Mouse (Mus musculus) ES-Bruce4 (cell line): Measurements from ENCODE around the gene Umad1. TPM values are rescaled to one million over a fixed set of nuclear protein-coding genes. Genes with fewer than 3 reads are reported as not detected.

Source experiments
- H3K27ac ChIP-seq: 2 replicates; pipeline ENCODE4 v1.5.1; 2012; ENCODE audit warnings: low read length, inconsistent platforms; ENCODE audit not compliant: insufficient read depth
- H3K27me3 ChIP-seq: 2 replicates; pipeline ENCODE4 v1.6.1; 2012; ENCODE audit warnings: mild to moderate bottlenecking, low read length, inconsistent platforms; ENCODE audit not compliant: control insufficient read depth, poor library complexity, insufficient read depth, severe bottlenecking
- H3K36me3 ChIP-seq: 2 replicates; pipeline ENCODE4 v1.6.1; 2012; ENCODE audit warnings: inconsistent platforms, mild to moderate bottlenecking, low read length, moderate library complexity; ENCODE audit not compliant: control insufficient read depth, poor library complexity, insufficient read depth, severe bottlenecking
- H3K4me1 ChIP-seq: one replicate; pipeline ENCODE4 v1.8.1; 2011; ENCODE audit warnings: low read length; ENCODE audit not compliant: control insufficient read depth, insufficient read depth
- H3K4me3 ChIP-seq: 2 replicates; pipeline ENCODE4 v1.5.1; 2011; ENCODE audit warnings: low read depth, mild to moderate bottlenecking, low read length
- H3K9ac ChIP-seq: 2 replicates; pipeline ENCODE4 v1.6.1; 2012; ENCODE audit warnings: low read depth, mild to moderate bottlenecking, inconsistent platforms; ENCODE audit not compliant: poor library complexity, severe bottlenecking
- H3K9me3 ChIP-seq: replicated peaks from 2 replicates; pipeline ENCODE4 v1.6.1; 2012; ENCODE audit warnings: mild to moderate bottlenecking, low read length, inconsistent platforms; ENCODE audit not compliant: control insufficient read depth, poor library complexity, insufficient read depth, severe bottlenecking
- CTCF ChIP-seq: IDR thresholded peaks from one replicate; pipeline ENCODE4 v1.8.1; 2011; ENCODE audit warnings: low read depth, low read length
- EP300 ChIP-seq: IDR thresholded peaks from 2 replicates; pipeline ENCODE4 v1.6.1; 2011; ENCODE audit warnings: low read depth, low read length; ENCODE audit not compliant: insufficient read depth
- POLR2A ChIP-seq: IDR thresholded peaks from one replicate; pipeline ENCODE4 v1.8.1; 2011; ENCODE audit warnings: low read length; ENCODE audit not compliant: insufficient read depth
- polyA plus RNA-seq: library from polyadenylated mRNA; stranded (reverse); fragments of >200 nt; gene quantifications from 2 replicates; pipeline ENCODE4 v1.2.4, GENCODE M21; 2011; ENCODE audit warnings: low read depth; ENCODE audit not compliant: missing spikeins, insufficient read depth, insufficient read length

The Umad1 gene
- polyA plus RNA-seq, 1 experiment: 2.5 TPM

DNA sequence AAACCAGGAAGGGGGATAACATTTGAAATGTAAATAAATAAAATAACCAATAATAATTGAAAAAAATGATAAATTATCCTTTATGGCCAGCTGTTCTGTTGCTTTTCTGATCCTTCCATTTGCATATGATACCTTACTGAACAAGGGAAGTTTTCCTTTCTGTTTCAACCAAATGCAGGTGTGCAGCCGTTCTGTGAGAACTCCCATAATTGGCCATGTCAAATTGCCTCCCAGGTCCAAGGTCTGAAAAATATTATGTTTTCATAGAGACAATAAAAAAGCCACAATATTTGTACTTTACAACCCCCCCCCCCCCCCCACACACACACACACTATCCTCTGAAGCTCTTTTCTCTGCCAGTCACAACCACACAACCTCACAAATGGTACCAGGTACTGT lies 206.3 kb downstream of the Umad1 start:
- Histone ChIP-seq H3K4me1 (no peaks in the 10 kb centered on the region), H3K27ac (no peak overlapping the region), H3K36me3 (no peaks in the 10 kb centered on the region), H3K9ac (no peak overlapping the region), H3K27me3 (no peaks in the 10 kb centered on the region), H3K9me3 (no peaks in the 10 kb centered on the region), H3K4me3 (no peak overlapping the region)
- TF ChIP-seq POLR2A: no peak
- TF ChIP-seq CTCF: no peak
- no peak for TF ChIP-seq EP300

DNA sequence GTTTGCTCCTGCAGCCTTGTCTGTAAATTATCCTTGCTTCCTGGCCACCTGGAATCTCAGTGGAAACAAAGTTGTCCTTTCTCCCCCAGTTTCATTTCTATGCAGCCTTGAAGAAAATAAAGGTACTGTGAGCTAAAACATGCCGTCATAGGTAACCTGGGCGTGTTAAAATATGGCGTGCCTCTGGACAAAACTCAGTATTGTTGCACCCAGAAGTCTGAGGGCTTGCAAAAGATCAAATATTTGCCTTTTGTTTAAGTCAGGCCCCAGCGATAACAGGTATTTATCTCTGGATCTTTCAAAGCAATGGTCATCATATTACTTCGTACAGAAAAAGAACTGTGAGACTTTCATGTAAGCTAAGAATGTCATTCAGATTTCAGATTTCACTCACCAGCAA lies 206.9 kb downstream of the Umad1 start:
- Histone ChIP-seq H3K36me3 (no peaks in the 10 kb centered on the region), H3K27me3 (no peaks in the 10 kb centered on the region), H3K9me3 (no peaks in the 10 kb centered on the region), H3K4me1 (no peaks in the 10 kb centered on the region), H3K4me3 (no peak overlapping the region), H3K27ac (no peak overlapping the region), H3K9ac (no peak overlapping the region)
- TF ChIP-seq CTCF (no peak), POLR2A (no peak), EP300 (no peak)

DNA sequence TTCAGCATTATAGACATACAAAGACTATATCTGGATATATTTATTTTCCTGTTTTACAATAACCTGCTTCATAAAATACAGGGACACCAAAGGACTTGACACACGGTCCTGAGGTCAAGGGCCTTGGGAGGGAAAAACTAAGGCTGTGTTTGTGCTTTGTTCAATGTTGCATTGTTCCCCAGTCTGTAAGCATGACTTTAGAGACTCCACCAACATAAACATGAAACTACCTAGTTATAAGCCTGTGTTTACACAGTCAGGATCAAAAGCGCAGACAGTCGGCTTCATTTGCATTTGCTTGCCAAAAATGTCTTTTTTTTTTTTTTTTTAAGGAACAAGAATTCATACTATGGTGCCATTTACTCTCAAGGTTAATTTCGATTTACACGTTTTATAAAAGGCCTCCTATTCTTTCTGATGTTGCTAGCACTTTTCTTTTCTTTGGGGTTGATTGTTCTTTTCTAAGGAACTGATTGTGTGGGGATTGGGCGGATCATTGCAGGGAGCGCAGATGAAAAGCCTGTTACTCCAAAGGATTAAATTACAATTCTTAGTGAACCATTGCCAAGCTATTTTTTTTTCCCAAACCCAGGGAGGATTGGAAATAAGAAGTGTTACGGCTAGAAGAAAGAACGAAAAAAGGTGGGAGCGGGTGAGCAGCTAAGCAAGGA lies 208.7 kb downstream of the Umad1 start:
- Histone ChIP-seq H3K4me3 (no peak overlapping the region), H3K4me1 (no peaks in the 10 kb centered on the region), H3K27ac (no peak overlapping the region), H3K9me3 (no peaks in the 10 kb centered on the region), H3K27me3 (no peaks in the 10 kb centered on the region), H3K9ac (no peak overlapping the region), H3K36me3 (no peaks in the 10 kb centered on the region)
- no peak for TF ChIP-seq POLR2A
- TF ChIP-seq EP300: no peak

DNA sequence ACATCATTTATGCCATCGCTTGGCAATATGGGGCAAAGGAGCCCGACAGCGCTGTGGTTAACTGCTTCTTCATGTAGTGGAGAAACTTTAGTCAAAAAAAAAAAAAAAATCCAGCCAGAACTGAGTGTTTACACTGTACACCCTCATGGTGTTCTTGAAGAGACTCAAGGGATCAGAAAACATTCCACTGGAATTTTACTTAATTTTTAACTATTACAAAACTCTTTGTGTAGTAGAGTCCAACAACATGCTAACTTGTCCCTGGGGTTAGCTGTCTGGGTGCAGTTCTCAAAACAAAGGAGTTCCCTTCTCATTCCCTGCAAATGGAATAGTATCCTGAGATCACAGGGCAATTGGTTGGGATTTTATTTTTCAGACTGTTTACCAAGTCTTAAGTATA lies 210.8 kb downstream of the Umad1 start:
- Histone ChIP-seq H3K9me3 (no peaks in the 10 kb centered on the region), H3K4me1 (no peaks in the 10 kb centered on the region), H3K27ac (no peak overlapping the region)

DNA sequence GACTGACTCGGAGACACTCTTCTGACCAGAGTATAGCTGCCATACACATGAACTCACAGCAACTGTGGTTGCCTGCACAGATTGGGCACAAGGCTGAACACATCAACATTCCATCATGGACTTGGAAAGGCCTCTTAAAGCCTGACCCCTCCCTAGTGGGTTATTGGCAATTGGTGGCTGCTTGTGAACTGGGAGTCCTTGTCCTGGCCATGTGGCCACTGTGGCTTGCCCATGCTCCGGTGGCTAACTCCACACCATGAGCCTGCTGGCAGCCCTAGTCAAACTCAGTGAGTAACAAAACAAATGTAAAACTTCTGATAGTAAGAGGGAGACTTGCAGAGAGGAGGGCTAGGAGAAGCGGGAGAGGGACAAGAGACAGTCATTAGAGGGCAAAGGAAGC lies 213.0 kb downstream of the Umad1 start:
- TF ChIP-seq CTCF: no peak
- no peak for TF ChIP-seq EP300
- TF ChIP-seq POLR2A: no peak
- H3K9me3 ChIP-seq: no peaks in the 10 kb centered on the region
- no peaks in the 10 kb centered on the region for H3K27me3 ChIP-seq
- H3K36me3 ChIP-seq: no peaks in the 10 kb centered on the region
- no peak overlapping the region for H3K9ac ChIP-seq
- H3K27ac ChIP-seq: no peak overlapping the region
- H3K4me1 ChIP-seq: no peaks in the 10 kb centered on the region
- no peak overlapping the region for H3K4me3 ChIP-seq

More for the DNA sequence above, 210.8 kb downstream of the Umad1 start:
- Histone ChIP-seq H3K9ac (no peak overlapping the region), H3K4me3 (no peak overlapping the region), H3K27me3 (no peaks in the 10 kb centered on the region), H3K36me3 (no peaks in the 10 kb centered on the region)
- no peak for TF ChIP-seq CTCF
- no peak for TF ChIP-seq EP300
- TF ChIP-seq POLR2A: no peak

DNA sequence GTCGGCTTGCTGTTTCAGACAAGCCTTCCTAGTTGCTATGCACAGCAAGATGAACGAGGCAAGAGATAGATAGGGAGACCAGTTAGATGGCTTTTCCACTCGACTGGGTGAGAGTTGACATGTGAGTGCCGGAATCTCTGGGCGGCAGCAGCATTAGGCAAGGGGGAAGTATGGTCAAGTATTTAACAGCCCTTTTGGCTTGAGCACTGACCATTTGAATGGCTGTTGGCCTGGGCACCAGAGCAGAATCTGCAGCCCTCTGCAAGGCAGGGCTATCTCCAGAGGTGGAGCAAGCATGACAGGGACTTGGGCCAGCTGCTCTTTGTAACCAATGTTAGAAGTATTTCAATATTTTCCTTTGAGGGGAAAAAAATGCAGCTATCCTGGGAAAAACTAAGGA lies 213.8 kb downstream of the Umad1 start:
- no peak overlapping the region for H3K4me3 ChIP-seq
- no peaks in the 10 kb centered on the region for H3K36me3 ChIP-seq
- H3K4me1 ChIP-seq: no peaks in the 10 kb centered on the region
- no peaks in the 10 kb centered on the region for H3K9me3 ChIP-seq
- H3K9ac ChIP-seq: no peak overlapping the region
- no peak overlapping the region for H3K27ac ChIP-seq
- TF ChIP-seq CTCF: no peak
- TF ChIP-seq POLR2A: no peak
- no peak for TF ChIP-seq EP300
- H3K27me3 ChIP-seq: no peaks in the 10 kb centered on the region
